Mouse (Mus musculus) CH12.LX (cell line): Measurements from ENCODE around the gene Akt2. TPM values are rescaled to one million over a fixed set of nuclear protein-coding genes. Genes with fewer than 3 reads are reported as not detected.

ENCODE experiments used
- DNase-seq: peaks from one replicate; pipeline ENCODE4 v3.0.0-alpha.2; 2013; ENCODE audit errors: extremely low read depth
- H3K27ac ChIP-seq: 2 replicates; pipeline ENCODE4 v1.5.1; 2012; ENCODE audit warnings: low read depth, mild to moderate bottlenecking, control low read depth, moderate library complexity; ENCODE audit not compliant: insufficient read depth
- H3K27me3 ChIP-seq: replicated peaks from 2 replicates; pipeline ENCODE3; 2012; ENCODE audit warnings: inconsistent platforms
- H3K36me3 ChIP-seq, 2 experiments: replicated peaks in 1 of 2; 2 replicates each; pipeline versions ENCODE3 to v1.6.1; 2012; ENCODE audit warnings: inconsistent platforms in 1 of 2, low read length in 1 of 2, mild to moderate bottlenecking in 1 of 2, mixed read lengths in 1 of 2, moderate library complexity in 1 of 2; ENCODE audit not compliant: control insufficient read depth in 1 of 2, insufficient read depth in 1 of 2
- H3K4me1 ChIP-seq, 2 experiments: 2 replicates each; pipeline ENCODE4 v1.6.1; 2012; ENCODE audit warnings: inconsistent platforms in 1 of 2, moderate library complexity in 1 of 2; ENCODE audit not compliant: insufficient read depth in 2 of 2, control insufficient read depth in 1 of 2
- H3K4me2 ChIP-seq: 2 replicates; pipeline ENCODE4 v1.6.1; 2012; ENCODE audit warnings: low read depth, mild to moderate bottlenecking, control low read depth; ENCODE audit not compliant: poor library complexity, insufficient read depth, severe bottlenecking
- H3K4me3 ChIP-seq, 3 experiments: fragments of 150-350 bp in 1 of 3; sonication (generic) in 1 of 3; replicated peaks in 1 of 3; 2 replicates each; pipeline versions ENCODE3 to v1.5.1; 2011 to 2012; ENCODE audit warnings: low read depth in 2 of 3, low read length in 2 of 3, mild to moderate bottlenecking in 2 of 3, moderate library complexity in 2 of 3, control low read depth in 1 of 3, improper control_type of control experiment in 1 of 3, inconsistent platforms in 1 of 3, mixed read lengths in 1 of 3; ENCODE audit not compliant: poor library complexity in 1 of 3
- H3K79me2 ChIP-seq: replicated peaks from 2 replicates; pipeline ENCODE4 v1.6.1; 2012; ENCODE audit warnings: mild to moderate bottlenecking, moderate library complexity; ENCODE audit not compliant: control insufficient read depth, poor library complexity, insufficient read depth, severe bottlenecking; ENCODE audit errors: extremely low read depth
- H3K9ac ChIP-seq: 2 replicates; pipeline ENCODE4 v1.6.1; 2012; ENCODE audit warnings: low read depth, mild to moderate bottlenecking, control low read depth, moderate library complexity; ENCODE audit not compliant: insufficient read depth
- H3K9me3 ChIP-seq: replicated peaks from 2 replicates; pipeline ENCODE3; 2012; ENCODE audit warnings: low read length, inconsistent platforms, mixed read lengths
- BHLHE40 ChIP-seq: IDR thresholded peaks from 2 replicates; pipeline ENCODE4 v1.6.1; 2011; ENCODE audit warnings: mild to moderate bottlenecking, low read depth, low read length, improper control_type of control experiment
- CHD1 ChIP-seq: IDR thresholded peaks from 2 replicates; pipeline ENCODE4 v1.6.1; 2012; ENCODE audit warnings: low read depth, low read length, improper control_type of control experiment, inconsistent platforms
- CHD2 ChIP-seq: IDR thresholded peaks from 2 replicates; pipeline ENCODE4 v1.6.1; 2011; ENCODE audit warnings: low read length, improper control_type of control experiment
- CTCF ChIP-seq, 2 experiments: IDR thresholded peaks in 1 of 2; conservative IDR thresholded peaks in 1 of 2; 2 replicates each; pipeline ENCODE4 v1.5.1; 2011 to 2012; ENCODE audit warnings: low read depth in 2 of 2, low read length in 2 of 2, improper control_type of control experiment in 1 of 2, inconsistent platforms in 1 of 2, mild to moderate bottlenecking in 1 of 2, moderate library complexity in 1 of 2
- E2F4 ChIP-seq: IDR thresholded peaks from 2 replicates; pipeline ENCODE4 v1.6.1; 2011; ENCODE audit warnings: low read depth, low read length, improper control_type of control experiment; ENCODE audit not compliant: insufficient replicate concordance
- ELF1 ChIP-seq: IDR thresholded peaks from 2 replicates; pipeline ENCODE4 v1.6.1; 2014; ENCODE audit warnings: low read depth, mild to moderate bottlenecking, inconsistent platforms, low read length, improper control_type of control experiment
- EP300 ChIP-seq: IDR thresholded peaks from 2 replicates; pipeline ENCODE4 v1.6.1; 2011; ENCODE audit warnings: low read length, improper control_type of control experiment
- ETS1 ChIP-seq: conservative IDR thresholded peaks from 2 replicates; pipeline ENCODE4 v1.6.1; 2012; ENCODE audit warnings: low read depth, mild to moderate bottlenecking, inconsistent platforms, low read length, improper control_type of control experiment, moderate library complexity
- GABPA ChIP-seq: IDR thresholded peaks from 2 replicates; pipeline ENCODE4 v1.6.1; 2012; ENCODE audit warnings: low read depth, low read length, improper control_type of control experiment, inconsistent platforms; ENCODE audit not compliant: insufficient replicate concordance
- HCFC1 ChIP-seq: IDR thresholded peaks from 2 replicates; pipeline ENCODE4 v1.6.1; 2012; ENCODE audit warnings: low read depth, mild to moderate bottlenecking, inconsistent platforms, low read length, improper control_type of control experiment
- IRF4 ChIP-seq: IDR thresholded peaks from 2 replicates; pipeline ENCODE4 v1.6.1; 2014; ENCODE audit warnings: low read depth, mild to moderate bottlenecking, inconsistent platforms, low read length, improper control_type of control experiment
- JUN ChIP-seq: IDR thresholded peaks from 2 replicates; pipeline ENCODE4 v1.6.1; 2011; ENCODE audit warnings: low read depth, mild to moderate bottlenecking, low read length, improper control_type of control experiment, moderate library complexity; ENCODE audit not compliant: insufficient read depth
- JUND ChIP-seq: conservative IDR thresholded peaks from 2 replicates; pipeline ENCODE4 v1.6.1; 2011; ENCODE audit warnings: low read depth, low read length, improper control_type of control experiment
- KAT2A ChIP-seq: IDR thresholded peaks from 2 replicates; pipeline ENCODE4 v1.6.1; 2012; ENCODE audit warnings: low read length, improper control_type of control experiment, inconsistent platforms; ENCODE audit not compliant: insufficient replicate concordance
- MAFK ChIP-seq: IDR thresholded peaks from 2 replicates; pipeline ENCODE4 v1.6.1; 2011; ENCODE audit warnings: low read length, improper control_type of control experiment; ENCODE audit not compliant: insufficient replicate concordance
- MAX ChIP-seq: IDR thresholded peaks from 2 replicates; pipeline ENCODE4 v1.6.1; 2011; ENCODE audit warnings: low read length, improper control_type of control experiment
- MAZ ChIP-seq: IDR thresholded peaks from 2 replicates; pipeline ENCODE4 v1.6.1; 2012; ENCODE audit warnings: low read depth, mild to moderate bottlenecking, inconsistent platforms, low read length, improper control_type of control experiment, moderate library complexity
- MEF2A ChIP-seq: IDR thresholded peaks from 2 replicates; pipeline ENCODE4 v1.6.1; 2014; ENCODE audit warnings: low read depth, mild to moderate bottlenecking, inconsistent platforms, low read length, improper control_type of control experiment, borderline replicate concordance
- MXI1 ChIP-seq: IDR thresholded peaks from 2 replicates; pipeline ENCODE4 v1.6.1; 2011; ENCODE audit warnings: mild to moderate bottlenecking, low read depth, low read length, improper control_type of control experiment
- MYC ChIP-seq: IDR thresholded peaks from 2 replicates; pipeline ENCODE4 v1.6.1; 2011; ENCODE audit warnings: low read depth, mild to moderate bottlenecking, improper control_type of control experiment, low read length
- NELFE ChIP-seq: IDR thresholded peaks from 2 replicates; pipeline ENCODE4 v1.6.1; 2011; ENCODE audit warnings: low read depth, low read length, improper control_type of control experiment
- NRF1 ChIP-seq: IDR thresholded peaks from 2 replicates; pipeline ENCODE4 v1.6.1; 2014; ENCODE audit warnings: low read depth, mild to moderate bottlenecking, inconsistent platforms, low read length, improper control_type of control experiment, moderate library complexity
- PAX5 ChIP-seq: IDR thresholded peaks from 2 replicates; pipeline ENCODE4 v1.6.1; 2012; ENCODE audit warnings: low read length, inconsistent platforms, mixed read lengths
- POLR2A ChIP-seq: IDR thresholded peaks from 2 replicates; pipeline ENCODE4 v1.6.1; 2011; ENCODE audit warnings: low read depth, mild to moderate bottlenecking, improper control_type of control experiment, low read length
- POLR2AphosphoS2 ChIP-seq: IDR thresholded peaks from 2 replicates; pipeline ENCODE4 v1.6.1; 2011; ENCODE audit warnings: low read depth, low read length, improper control_type of control experiment
- RAD21 ChIP-seq: IDR thresholded peaks from 2 replicates; pipeline ENCODE4 v1.6.1; 2011; ENCODE audit warnings: low read depth, mild to moderate bottlenecking, low read length, improper control_type of control experiment, moderate library complexity
- RCOR1 ChIP-seq: conservative IDR thresholded peaks from 2 replicates; pipeline ENCODE4 v1.6.1; 2012; ENCODE audit warnings: low read depth, mild to moderate bottlenecking, inconsistent platforms, low read length, improper control_type of control experiment
- SIN3A ChIP-seq: IDR thresholded peaks from 2 replicates; pipeline ENCODE4 v1.6.1; 2012; ENCODE audit warnings: low read length, improper control_type of control experiment, inconsistent platforms
- SMC3 ChIP-seq: IDR thresholded peaks from 2 replicates; pipeline ENCODE4 v1.6.1; 2011; ENCODE audit warnings: low read depth, low read length, improper control_type of control experiment
- TBP ChIP-seq: conservative IDR thresholded peaks from 2 replicates; pipeline ENCODE4 v1.6.1; 2011; ENCODE audit warnings: low read depth, low read length, improper control_type of control experiment
- TCF12 ChIP-seq: IDR thresholded peaks from 2 replicates; pipeline ENCODE4 v1.6.1; 2014; ENCODE audit warnings: low read depth, mild to moderate bottlenecking, inconsistent platforms, low read length, improper control_type of control experiment
- UBTF ChIP-seq: IDR thresholded peaks from 2 replicates; pipeline ENCODE4 v1.6.1; 2012; ENCODE audit warnings: low read depth, mild to moderate bottlenecking, inconsistent platforms, low read length, improper control_type of control experiment, moderate library complexity
- USF1 ChIP-seq: IDR thresholded peaks from 2 replicates; pipeline ENCODE4 v1.6.1; 2014; ENCODE audit warnings: low read depth, mild to moderate bottlenecking, inconsistent platforms, low read length, improper control_type of control experiment
- USF2 ChIP-seq: conservative IDR thresholded peaks from 2 replicates; pipeline ENCODE4 v1.6.1; 2011; ENCODE audit warnings: low read depth, low read length, improper control_type of control experiment
- ZC3H11A ChIP-seq: IDR thresholded peaks from 2 replicates; pipeline ENCODE4 v1.6.1; 2012; ENCODE audit warnings: low read depth, mild to moderate bottlenecking, inconsistent platforms, low read length, improper control_type of control experiment
- ZKSCAN1 ChIP-seq: IDR thresholded peaks from 2 replicates; pipeline ENCODE4 v1.6.1; 2012; ENCODE audit warnings: low read depth, inconsistent platforms, low read length, improper control_type of control experiment, borderline replicate concordance
- ZMIZ1 ChIP-seq: IDR thresholded peaks from 2 replicates; pipeline ENCODE4 v1.6.1; 2012; ENCODE audit warnings: low read depth, mild to moderate bottlenecking, inconsistent platforms, low read length, improper control_type of control experiment
- ZNF384 ChIP-seq: IDR thresholded peaks from 2 replicates; pipeline ENCODE4 v1.6.1; 2012; ENCODE audit warnings: low read depth, low read length, improper control_type of control experiment, inconsistent platforms
- dilution Hi-C: fragments of 300-500 bp; cut with MboI; formaldehyde crosslinking; loops from 2 replicates; pipeline ENCODE4 v1.14.3; 2020; ENCODE audit warnings: low sequenced_read_pairs; ENCODE audit not compliant: extremely low pct_unique_long_range_greater_than_20kb, extremely low pct_ligation_motif_present
- in situ Hi-C: fragments of 300-500 bp; cut with MboI; formaldehyde crosslinking; loops from 3 replicates; pipeline ENCODE4 v1.14.3; 2019; ENCODE audit warnings: low sequenced_read_pairs, low pct_ligation_motif_present, low pct_unique_long_range_greater_than_20kb, mixed read lengths
- polyA plus RNA-seq: library from polyadenylated mRNA; unstranded; fragments of >175 nt; gene quantifications from 2 replicates; pipeline ENCODE4 v1.2.1, GENCODE M21; 2012; ENCODE audit warnings: low read depth; ENCODE audit not compliant: insufficient read length
- total RNA-seq, 2 experiments: library from RNA; depleted of rRNA; stranded (reverse); fragments of 300-350 nt in 1 of 2; fragments of >200 nt in 1 of 2; gene quantifications; 2 replicates each; pipeline ENCODE4 v1.2.3; 2012 to 2014

Gene Akt2
- total and polyA plus RNA-seq, 3 experiments, result 39.5 to 77.3 (median 40.3) TPM

GRCm38 (mm10) chr7:27688815-27689612 lies 97.7 kb downstream of the Akt2 start, which contains the start of gene Zfp607b:
Gene Zfp607b (plus strand): TSS chr7:27689340.
- H3K9ac ChIP-seq, result peak within 1 kb of the TSS; percentile 87

More at GRCm38 (mm10) chr7:27688815-27689612, 97.7 kb downstream of the Akt2 start, which contains the start of gene Zfp607b:
- Histone ChIP-seq H3K4me2 (peak within 1 kb of the TSS; percentile 92), H3K9me3 (no peaks in the 10 kb centered on the region), H3K36me3 (no peaks in the 10 kb centered on the region), H3K79me2 (no peaks in the 10 kb centered on the region), H3K4me3 (peak within 1 kb of the TSS; percentile 66 to 88 (median 68)), H3K27me3 (no peaks in the 10 kb centered on the region), H3K27ac (no peak within 1 kb of the TSS), H3K4me1 (peaks cover 10 to 21% of the 10 kb centered on the region in 2 experiments)
- dilution Hi-C loops (no loop called here), in situ Hi-C loops (no loop called here)
- TF ChIP-seq ZMIZ1 (peak; percentile 30), HCFC1 (peak; percentile 96), USF1 (peak; percentile 76), CHD1 (no peak), SIN3A (peak; percentile 85), ETS1 (peak; percentile 13; the same call in 1 of the 2 replicates), BHLHE40 (no peak), NRF1 (peak; percentile 81), IRF4 (peak; percentile 88), CTCF (conservative IDR thresholded peaks at IDR 0.05 in 1 of 2, IDR thresholded peaks at IDR 0.05 in 1 of 2; ENCODE audit: low read depth in 2 of 2, low read length in 2 of 2) (no peak), MYC (peak; percentile 64), NELFE (no peak; the same call in 1 of the 2 replicates), TCF12 (peak; percentile 79; the same call in 1 of the 2 replicates), EP300 (no peak), E2F4 (peak; percentile 87; the same call in 1 of the 2 replicates), UBTF (no peak), RCOR1 (no peak; the same call in 1 of the 2 replicates), ZKSCAN1 (no peak), JUN (no peak), MXI1 (peak; percentile 83), TBP (peak; percentile 50; the same call in 1 of the 2 replicates), KAT2A (peak; percentile 98), ELF1 (peak; percentile 96), MAFK (no peak), POLR2A (peak; percentile 72), GABPA (peak; percentile 70; the same call in 1 of the 2 replicates), RAD21 (no peak), JUND (peak; percentile 94), ZNF384 (no peak; the same call in 1 of the 2 replicates), MAX (peak; percentile 74), POLR2AphosphoS2 (0 out of 2 replicates have a peak, but pooled peaks have one; percentile 24), MAZ (peak; percentile 20; the same call in 1 of the 2 replicates), USF2 (peak; percentile 56), MEF2A (no peak; the same call in 1 of the 2 replicates), SMC3 (no peak), PAX5 (no peak), ZC3H11A (no peak), CHD2 (peak; percentile 77)
- peak; percentile 98 for DNase-seq
